Mouse (Mus musculus) forebrain, postnatal 0 days (tissue): ENCODE measurements around the gene Gm10644. TPM values are rescaled to one million over a fixed set of nuclear protein-coding genes. Genes with fewer than 3 reads are reported as not detected.
"Not testable (repeated sequence)": the region's sequence is repeated elsewhere in the genome, so short reads cannot be mapped to it uniquely, and the experiment has no call there.

ENCODE experiments used
- ATAC-seq: fragments of 200-750 bp; cut with Nextera tagmentation; 2 replicates; pipeline ENCODE4 v1.8.0; 2017; ENCODE audit warnings: mild to moderate bottlenecking, moderate library complexity
- DNase-seq: peaks from one replicate; pipeline ENCODE4 v3.0.0-alpha.2; 2015
- H3K27ac ChIP-seq: fragments of 300-500 bp; sonication (generic); 2 replicates; pipeline ENCODE4 v1.5.1; 2014; ENCODE audit warnings: low read depth, mild to moderate bottlenecking, antibody characterized with exemption, low read length, moderate library complexity, mixed read lengths
- H3K27me3 ChIP-seq: fragments of 300-500 bp; sonication (generic); 2 replicates; pipeline ENCODE4 v1.6.1; 2014; ENCODE audit warnings: mild to moderate bottlenecking, low read length, mixed read lengths; ENCODE audit not compliant: insufficient read depth
- H3K36me3 ChIP-seq: fragments of 300-500 bp; sonication (generic); 2 replicates; pipeline ENCODE4 v1.6.1; 2014; ENCODE audit warnings: mild to moderate bottlenecking, moderate library complexity; ENCODE audit not compliant: insufficient read depth
- H3K4me1 ChIP-seq: fragments of 300-500 bp; sonication (generic); 2 replicates; pipeline ENCODE4 v1.6.1; 2014; ENCODE audit warnings: antibody characterized with exemption; ENCODE audit not compliant: insufficient read depth
- H3K4me2 ChIP-seq: fragments of 300-500 bp; sonication (generic); 2 replicates; pipeline ENCODE4 v1.6.1; 2014; ENCODE audit warnings: low read depth, mild to moderate bottlenecking, moderate library complexity
- H3K4me3 ChIP-seq: fragments of 300-500 bp; sonication (generic); 2 replicates; pipeline ENCODE4 v1.5.1; 2014; ENCODE audit warnings: low read depth, low read length, mixed read lengths
- H3K9ac ChIP-seq: fragments of 300-500 bp; sonication (generic); 2 replicates; pipeline ENCODE4 v1.6.1; 2014; ENCODE audit warnings: mild to moderate bottlenecking
- H3K9me3 ChIP-seq: fragments of 300-500 bp; sonication (generic); 2 replicates; pipeline ENCODE4 v1.6.1; 2016; ENCODE audit warnings: low read length
- CTCF ChIP-seq: sonication (generic); IDR thresholded peaks from 2 replicates; pipeline ENCODE4 v1.5.1; 2016; ENCODE audit warnings: antibody characterized with exemption, control low read depth, low read depth
- WGBS: fragments of 180-500 bp; shearing (Covaris S2); extraction: QIAGEN DNeasy Blood & Tissue Kit; methylation state at CpG from one replicate; pipeline ENCODE4 v1.1.7; 2014; 5-methylcytosine and 5-hydroxymethylcytosine counted together
- polyA plus RNA-seq: library from polyadenylated mRNA; unstranded; fragments of >200 nt; fragmentation: Nextera tagmentation; extraction: Ambion mirVana; gene quantifications from 2 replicates; pipeline ENCODE4 v1.2.1, GENCODE M21; 2015
- total RNA-seq: library from RNA; depleted of rRNA; stranded (reverse); fragments of >200 nt; gene quantifications from 2 replicates; pipeline ENCODE4 v1.2.3, GENCODE M21; 2014

Gm10644 gene
- total and polyA plus RNA-seq, 2 experiments from 2014 or later, result 0.14 to 0.40 TPM

- Histone ChIP-seq H3K4me2 (no peak overlapping the region), H3K9ac (no peak overlapping the region), H3K36me3 (peaks cover 59% of the 10 kb centered on the region), H3K9me3 (no peaks in the 10 kb centered on the region), H3K27ac (no peak overlapping the region), H3K4me1 (no peaks in the 10 kb centered on the region), H3K27me3 (no peaks in the 10 kb centered on the region), H3K4me3 (no peak overlapping the region)
- DNase-seq (no peak), ATAC-seq (no peak)
- WGBS, result 93% methylated on average over 2 of the region's 2 CpGs
- no peak for TF ChIP-seq CTCF
Observed at GRCm38 (mm10) chr8:83992488-83992887, 37.5 kb upstream of the Gm10644 start.

- H3K9ac ChIP-seq, result no peak overlapping the region
- no peak for ATAC-seq
- H3K27ac ChIP-seq, result no peak overlapping the region
- peaks cover 82% of the 10 kb centered on the region for H3K36me3 ChIP-seq
- TF ChIP-seq CTCF, result no peak
- no peaks in the 10 kb centered on the region for H3K27me3 ChIP-seq
- 94% methylated on average over 14 of the region's 14 CpGs for WGBS
- no peak for DNase-seq
- H3K4me2 ChIP-seq, result no peak overlapping the region
- no peak overlapping the region for H3K4me3 ChIP-seq
- H3K9me3 ChIP-seq, result no peaks in the 10 kb centered on the region
- no peaks in the 10 kb centered on the region for H3K4me1 ChIP-seq
Observed at GRCm38 (mm10) chr8:83990170-83990569, 35.2 kb upstream of the Gm10644 start.

- peaks cover 84% of the 10 kb centered on the region for H3K36me3 ChIP-seq
- no peak overlapping the region for H3K4me3 ChIP-seq
- WGBS, result 93% methylated on average over 7 of the region's 7 CpGs
Observed at GRCm38 (mm10) chr8:83989243-83989642, 34.2 kb upstream of the Gm10644 start.

GRCm38 (mm10) chr8:83983222-83983621, 28.2 kb upstream of the Gm10644 start:
- not testable (repeated sequence) for H3K27me3 ChIP-seq, H3K9me3 ChIP-seq, H3K4me2 ChIP-seq, ATAC-seq, H3K4me1 ChIP-seq, H3K27ac ChIP-seq, DNase-seq, H3K4me3 ChIP-seq, H3K9ac ChIP-seq
- H3K36me3 ChIP-seq, result peaks cover 73% of the 10 kb centered on the region
- TF ChIP-seq CTCF, result peak; percentile 45
- 99% methylated on average over 2 of the region's 2 CpGs for WGBS

More at GRCm38 (mm10) chr8:83989243-83989642, 34.2 kb upstream of the Gm10644 start:
- Histone ChIP-seq H3K9me3 (no peaks in the 10 kb centered on the region), H3K9ac (no peak overlapping the region), H3K27me3 (no peaks in the 10 kb centered on the region), H3K4me2 (no peak overlapping the region), H3K27ac (no peak overlapping the region), H3K4me1 (no peaks in the 10 kb centered on the region)
- no peak for ATAC-seq
- TF ChIP-seq CTCF, result no peak
- no peak for DNase-seq

GRCm38 (mm10) chr8:83982449-83982848, 27.4 kb upstream of the Gm10644 start:
- WGBS, result 92% methylated on average over 4 of the region's 4 CpGs
- ATAC-seq, result no peak
- H3K36me3 ChIP-seq, result peaks cover 66% of the 10 kb centered on the region
- TF ChIP-seq CTCF, result no peak
- H3K9me3 ChIP-seq, result no peaks in the 10 kb centered on the region
- no peaks in the 10 kb centered on the region for H3K27me3 ChIP-seq
- no peak overlapping the region for H3K27ac ChIP-seq
- no peak overlapping the region for H3K4me2 ChIP-seq
- H3K4me1 ChIP-seq, result 0 out of 2 replicates have a peak, but pooled peaks cover 5% of the 10 kb centered on the region
- no peak overlapping the region for H3K9ac ChIP-seq
- DNase-seq, result no peak
- H3K4me3 ChIP-seq, result no peak overlapping the region

- Histone ChIP-seq H3K4me3 (no peak overlapping the region), H3K27ac (no peak overlapping the region), H3K36me3 (peaks cover 56% of the 10 kb centered on the region), H3K9me3 (no peaks in the 10 kb centered on the region), H3K4me2 (no peak overlapping the region), H3K27me3 (no peaks in the 10 kb centered on the region), H3K4me1 (0 out of 2 replicates have a peak, but pooled peaks cover 5% of the 10 kb centered on the region), H3K9ac (no peak overlapping the region)
- 93% methylated on average over 7 of the region's 7 CpGs for WGBS
- ATAC-seq (no peak), DNase-seq (no peak)
- TF ChIP-seq CTCF, result no peak
Observed at GRCm38 (mm10) chr8:83981533-83981932, 26.5 kb upstream of the Gm10644 start.

- H3K4me3 ChIP-seq, result no peak overlapping the region
- WGBS, result 70% methylated on average over 8 of the region's 8 CpGs
- no peak for TF ChIP-seq CTCF
- H3K4me1 ChIP-seq, result 0 out of 2 replicates have a peak, but pooled peaks cover 5% of the 10 kb centered on the region
- H3K27ac ChIP-seq, result no peak overlapping the region
- H3K36me3 ChIP-seq, result peaks cover 50% of the 10 kb centered on the region
- DNase-seq, result no peak
- no peaks in the 10 kb centered on the region for H3K27me3 ChIP-seq
- no peaks in the 10 kb centered on the region for H3K9me3 ChIP-seq
- H3K9ac ChIP-seq, result no peak overlapping the region
- H3K4me2 ChIP-seq, result no peak overlapping the region
- 0 out of 2 replicates have a peak, but pooled peaks have one; percentile 20 for ATAC-seq
Observed at GRCm38 (mm10) chr8:83980845-83981244, 25.8 kb upstream of the Gm10644 start.
